In the genomic region with DNA sequence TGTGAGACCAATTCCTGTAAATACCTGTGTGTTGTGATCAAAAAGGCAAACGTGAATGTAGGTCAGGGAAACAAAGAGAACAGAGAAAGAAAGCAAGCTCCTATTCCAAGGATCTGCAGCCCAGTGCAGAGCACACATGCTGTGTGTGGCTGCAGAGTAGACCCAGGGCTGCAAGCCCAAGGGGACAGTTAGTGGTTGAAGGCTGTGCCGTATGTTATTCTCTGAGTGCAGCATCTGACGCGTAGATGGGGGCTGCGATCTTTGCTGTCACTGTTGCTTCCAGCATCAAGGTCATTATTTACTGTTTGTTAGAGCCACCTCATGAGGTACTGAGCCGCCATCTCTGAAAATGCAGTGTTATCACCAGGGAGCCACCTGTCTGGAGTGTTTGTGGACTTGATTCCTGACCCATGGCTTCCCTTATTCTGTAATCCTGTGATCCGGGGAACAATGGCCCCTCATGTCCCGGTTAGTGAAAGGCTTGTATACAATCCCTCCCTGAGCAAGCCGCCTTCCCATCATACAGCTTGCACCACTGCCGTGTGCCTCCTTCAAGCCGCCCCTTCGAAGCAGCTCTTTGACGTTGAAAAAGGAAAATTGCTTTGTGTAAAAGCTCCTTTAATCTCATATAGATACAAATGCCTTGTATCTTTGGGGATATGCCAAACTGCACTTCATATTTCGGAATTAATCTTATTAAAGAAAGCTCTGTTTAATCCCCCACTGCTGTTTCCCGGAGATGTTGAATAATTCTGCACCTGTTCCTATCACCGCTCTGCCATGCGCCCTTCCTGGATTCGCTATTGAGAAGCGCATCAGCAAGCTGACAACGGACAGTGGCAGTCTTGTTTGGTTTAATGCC, we compare ENCODE assay signal across 21 mouse cellular contexts. TPM values are rescaled to one million over a fixed set of nuclear protein-coding genes. Genes with fewer than 3 reads are reported as not detected.
DNase-seq lines count a peak whose midpoint lies in the region; ATAC-seq lines count a peak whose summit lies in the region.
"Had no signal": no experiment of that assay in that cellular context is flagged by ENCODE, and none has a peak within 500 bp of the region (broad histone marks: within the 10 kb centered on the region; RNA-seq: fewer than 3 reads in every experiment).

No protein-coding gene starts in this region.

- H3K27me3 ChIP-seq in hindbrain, embryonic 15.5 days = no peaks in the 10 kb centered on the region
- no peaks in the 10 kb centered on the region for H3K27me3 ChIP-seq in hindbrain, embryonic 11.5 days (ENCODE audit: control insufficient read depth, insufficient read depth, low read length)
- no peaks in the 10 kb centered on the region for H3K27me3 ChIP-seq in forebrain, embryonic 14.5 days (replicated peaks; ENCODE audit: control insufficient read depth, insufficient read depth, low read length)
- H3K27me3 ChIP-seq in midbrain, embryonic 12.5 days = no peaks in the 10 kb centered on the region
- H3K27me3 ChIP-seq in neural tube, embryonic 15.5 days (replicated peaks) = no peaks in the 10 kb centered on the region
- H3K27me3 ChIP-seq: limb, embryonic 15.5 days; stomach, embryonic 15.5 days had no signal

- WGBS in hindbrain, embryonic 15.5 days = 27% methylated on average over 20 of the region's 20 CpGs
- 59% methylated on average over 20 of the region's 20 CpGs for WGBS in hindbrain, embryonic 11.5 days
- 21% methylated on average over 20 of the region's 20 CpGs for WGBS in forebrain, embryonic 14.5 days
- WGBS in midbrain, embryonic 12.5 days = 20% methylated on average over 20 of the region's 20 CpGs
- WGBS in neural tube, embryonic 15.5 days = 35% methylated on average over 20 of the region's 20 CpGs

- peak overlapping the region; percentile 61 for H3K27ac ChIP-seq in hindbrain, embryonic 15.5 days (replicated peaks)
- no peak overlapping the region for H3K27ac ChIP-seq in hindbrain, embryonic 11.5 days (ENCODE audit: low read depth, low read length)
- peak overlapping the region; percentile 56 for H3K27ac ChIP-seq in forebrain, embryonic 14.5 days (ENCODE audit: low read depth, low read length)
- peak overlapping the region; percentile 54 for H3K27ac ChIP-seq in midbrain, embryonic 12.5 days (replicated peaks)
- 0 out of 2 replicates have a peak overlapping the region, but pooled peaks have one; percentile 3 for H3K27ac ChIP-seq in neural tube, embryonic 15.5 days (replicated peaks)
- H3K27ac ChIP-seq: limb, embryonic 15.5 days; stomach, embryonic 15.5 days had no signal

- ATAC-seq in hindbrain, embryonic 15.5 days (ENCODE audit: low FRiP score, low read depth) = peak; percentile 71; the same call in 1 of the 2 replicates
- ATAC-seq in hindbrain, embryonic 11.5 days (ENCODE audit: low FRiP score) = no peak
- ATAC-seq in forebrain, embryonic 14.5 days = peak; percentile 70
- peak; percentile 85 for ATAC-seq in midbrain, embryonic 12.5 days (ENCODE audit: low FRiP score, low read depth)
- ATAC-seq in neural tube, embryonic 15.5 days (ENCODE audit: low FRiP score) = peak; percentile 63; the same call in 1 of the 2 replicates
- ATAC-seq: activated CD4-positive, CD25-positive, alpha-beta regulatory T cell, adult 4 months; inflammation-experienced regulatory T-cells, adult 6 months; liver, postnatal 0 days had no signal

- 0 out of 2 replicates have a peak overlapping the region, but pooled peaks have one; percentile 3 for H3K4me2 ChIP-seq in hindbrain, embryonic 15.5 days
- H3K4me2 ChIP-seq in hindbrain, embryonic 11.5 days (replicated peaks; ENCODE audit: low read depth, low read length) = no peak overlapping the region
- peak overlapping the region; percentile 28; the same call in 1 of the 2 replicates for H3K4me2 ChIP-seq in forebrain, embryonic 14.5 days (ENCODE audit: low read length)
- peak overlapping the region; percentile 34 for H3K4me2 ChIP-seq in midbrain, embryonic 12.5 days (replicated peaks)
- H3K4me2 ChIP-seq in neural tube, embryonic 15.5 days = no peak overlapping the region
- H3K4me2 ChIP-seq: stomach, embryonic 15.5 days had no signal

- no peak overlapping the region for H3K9ac ChIP-seq in hindbrain, embryonic 15.5 days
- no peak overlapping the region for H3K9ac ChIP-seq in hindbrain, embryonic 11.5 days (ENCODE audit: low read depth, low read length)
- peak overlapping the region; percentile 21; the same call in 1 of the 2 replicates for H3K9ac ChIP-seq in forebrain, embryonic 14.5 days (ENCODE audit: low read length)
- H3K9ac ChIP-seq in midbrain, embryonic 12.5 days (replicated peaks) = no peak overlapping the region; the same call in 1 of the 2 replicates
- no peak overlapping the region for H3K9ac ChIP-seq in neural tube, embryonic 15.5 days (replicated peaks)
- H3K9ac ChIP-seq: limb, embryonic 15.5 days; liver, postnatal 0 days; stomach, embryonic 15.5 days had no signal

- no peaks in the 10 kb centered on the region for H3K36me3 ChIP-seq in hindbrain, embryonic 15.5 days
- no peaks in the 10 kb centered on the region for H3K36me3 ChIP-seq in hindbrain, embryonic 11.5 days (ENCODE audit: control insufficient read depth, insufficient read depth, low read length)
- H3K36me3 ChIP-seq in forebrain, embryonic 14.5 days (ENCODE audit: control insufficient read depth, insufficient read depth, low read length) = no peaks in the 10 kb centered on the region
- no peaks in the 10 kb centered on the region for H3K36me3 ChIP-seq in midbrain, embryonic 12.5 days
- H3K36me3 ChIP-seq in neural tube, embryonic 15.5 days = no peaks in the 10 kb centered on the region
- H3K36me3 ChIP-seq: limb, embryonic 15.5 days; stomach, embryonic 15.5 days had no signal

- no peak for DNase-seq in hindbrain, embryonic 11.5 days (ENCODE audit: low spot score)
- peak; percentile 63 for DNase-seq in forebrain, embryonic 14.5 days (ENCODE audit: low spot score)
- DNase-seq in kidney, adult 18-20 months = no peak
- DNase-seq in lung, postnatal 36 days = no peak
- no peak for DNase-seq in heart, postnatal 14 days
- DNase-seq: adrenal gland, postnatal 36 days; heart, adult 18-20 months; liver, postnatal 0 days had no signal

- H3K4me3 ChIP-seq in hindbrain, embryonic 15.5 days = no peak overlapping the region
- no peak overlapping the region for H3K4me3 ChIP-seq in hindbrain, embryonic 11.5 days (ENCODE audit: low read depth, low read length)
- H3K4me3 ChIP-seq in forebrain, embryonic 14.5 days (ENCODE audit: low read depth, low read length) = no peak overlapping the region
- H3K4me3 ChIP-seq in midbrain, embryonic 12.5 days = no peak overlapping the region
- H3K4me3 ChIP-seq in neural tube, embryonic 15.5 days (replicated peaks) = no peak overlapping the region
- H3K4me3 ChIP-seq: limb, embryonic 15.5 days; myocyte; stomach, embryonic 15.5 days had no signal

- intact Hi-C loops in heart, postnatal 14 days (cut with DNase I) = no loop called here

- H3K9me3 ChIP-seq in hindbrain, embryonic 15.5 days = no peaks in the 10 kb centered on the region
- H3K9me3 ChIP-seq in hindbrain, embryonic 11.5 days (ENCODE audit: control insufficient read depth, low read length) = no peaks in the 10 kb centered on the region
- no peaks in the 10 kb centered on the region for H3K9me3 ChIP-seq in forebrain, embryonic 14.5 days (replicated peaks; ENCODE audit: control insufficient read depth, low read length)
- H3K9me3 ChIP-seq in midbrain, embryonic 12.5 days = no peaks in the 10 kb centered on the region
- no peaks in the 10 kb centered on the region for H3K9me3 ChIP-seq in neural tube, embryonic 15.5 days (replicated peaks)
- H3K9me3 ChIP-seq: limb, embryonic 15.5 days; stomach, embryonic 15.5 days had no signal

- peaks cover 7% of the 10 kb centered on the region for H3K4me1 ChIP-seq in hindbrain, embryonic 15.5 days (replicated peaks)
- no peaks in the 10 kb centered on the region for H3K4me1 ChIP-seq in hindbrain, embryonic 11.5 days (replicated peaks; ENCODE audit: control insufficient read depth, insufficient read depth, low read length)
- H3K4me1 ChIP-seq in forebrain, embryonic 14.5 days (ENCODE audit: control insufficient read depth, insufficient read depth, low read length) = peaks cover 6% of the 10 kb centered on the region; the same call in 1 of the 2 replicates
- H3K4me1 ChIP-seq in midbrain, embryonic 12.5 days = peaks cover 14% of the 10 kb centered on the region
- H3K4me1 ChIP-seq in neural tube, embryonic 15.5 days = peaks cover 18% of the 10 kb centered on the region
- H3K4me1 ChIP-seq: stomach, embryonic 15.5 days had no signal

RNA-seq across cellular contexts. Expression of gene Erich6b, which starts 5.1 kb away (rescaled TPM):
- polyA plus RNA-seq in hindbrain, embryonic 15.5 days (2015; fragmentation: Nextera tagmentation; extraction: Ambion mirVana) = 0.25 TPM in 1 of 2 replicates, not detected in the other
- polyA plus RNA-seq in hindbrain, embryonic 11.5 days (2014; fragmentation: Nextera tagmentation; extraction: Ambion mirVana) = not detected in 2 replicates
- polyA plus RNA-seq in forebrain, embryonic 14.5 days (2014; fragmentation: Nextera tagmentation; extraction: Ambion mirVana) = not detected in 2 replicates
- polyA plus RNA-seq in midbrain, embryonic 12.5 days (2016; fragmentation: Nextera tagmentation; extraction: Ambion mirVana) = not detected in 2 replicates
- not detected in 2 replicates for polyA plus RNA-seq in neural tube, embryonic 15.5 days (2015; fragmentation: Nextera tagmentation; extraction: Ambion mirVana)
- not detected for total RNA-seq in heart, postnatal 14 days (2021)
- total RNA-seq: adrenal gland, postnatal 36 days; gastrocnemius, adult 8-10 months; heart, adult 18-20 months; layer of hippocampus, adult 8-10 months had no signal
- polyA plus RNA-seq: activated CD4-positive, CD25-positive, alpha-beta regulatory T cell, adult 4 months; embryonic facial prominence, embryonic 11.5 days; heart, embryonic 16.5 days; inflammation-experienced regulatory T-cells, adult 6 months; limb, embryonic 15.5 days; liver, postnatal 0 days; myocyte; stomach, embryonic 15.5 days had no signal

RNA-seq across cellular contexts. Expression of gene Spert, which starts 54.3 kb away (rescaled TPM):
- polyA plus RNA-seq in hindbrain, embryonic 15.5 days (2015; fragmentation: Nextera tagmentation; extraction: Ambion mirVana) = not detected in 2 replicates
- not detected in 2 replicates for polyA plus RNA-seq in hindbrain, embryonic 11.5 days (2014; fragmentation: Nextera tagmentation; extraction: Ambion mirVana)
- polyA plus RNA-seq in forebrain, embryonic 14.5 days (2014; fragmentation: Nextera tagmentation; extraction: Ambion mirVana) = not detected in 2 replicates
- polyA plus RNA-seq in midbrain, embryonic 12.5 days (2016; fragmentation: Nextera tagmentation; extraction: Ambion mirVana) = not detected in 2 replicates
- polyA plus RNA-seq in neural tube, embryonic 15.5 days (2015; fragmentation: Nextera tagmentation; extraction: Ambion mirVana) = not detected in 2 replicates
- not detected for total RNA-seq in heart, postnatal 14 days (2021)
- total RNA-seq: adrenal gland, postnatal 36 days; gastrocnemius, adult 8-10 months; heart, adult 18-20 months; layer of hippocampus, adult 8-10 months had no signal
- polyA plus RNA-seq: activated CD4-positive, CD25-positive, alpha-beta regulatory T cell, adult 4 months; embryonic facial prominence, embryonic 11.5 days; heart, embryonic 16.5 days; inflammation-experienced regulatory T-cells, adult 6 months; kidney, embryonic 16.5 days; limb, embryonic 15.5 days; liver, postnatal 0 days; myocyte; stomach, embryonic 15.5 days had no signal

Comparison
In these comparisons a context has a peak if more than half of its experiments do, and no peak if none do; other contexts are left out.
1. H3K4me2 ChIP-seq: peak in hindbrain, embryonic 15.5 days (single experiment), forebrain, embryonic 14.5 days (single experiment) and midbrain, embryonic 12.5 days (single experiment); none in hindbrain, embryonic 11.5 days (single experiment) and neural tube, embryonic 15.5 days (single experiment).